Mouse (Mus musculus) cerebellum, postnatal 10 days (tissue): Measurements from ENCODE around the gene Rcc1l.

Experiments
- DNase-seq, 2 experiments: peaks; one replicate each; pipeline ENCODE4 v3.0.0; 2021; ENCODE audit warnings: mixed read lengths in 2 of 2

Gene Rcc1l

DNA sequence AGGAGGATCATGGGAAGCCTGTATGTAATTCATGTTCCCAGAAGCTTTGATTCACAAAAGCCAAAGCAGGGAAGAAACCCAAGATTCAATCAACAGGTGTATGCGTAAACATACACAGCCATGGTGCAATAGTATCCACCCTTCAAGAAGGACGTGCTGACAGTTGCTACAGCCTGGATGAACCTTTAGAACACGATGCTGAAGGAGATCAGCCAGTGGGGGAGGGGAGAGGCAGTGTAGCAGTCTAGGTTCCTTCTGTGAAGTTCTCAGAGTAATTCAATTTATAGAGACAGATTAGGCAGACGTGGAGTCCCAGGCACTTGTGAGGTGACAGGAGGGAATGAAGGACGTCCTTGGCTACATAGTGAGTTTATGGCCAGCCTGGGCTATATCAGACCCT lies 61.6 kb downstream of the Rcc1l start:
- DNase-seq, result no peak

DNA sequence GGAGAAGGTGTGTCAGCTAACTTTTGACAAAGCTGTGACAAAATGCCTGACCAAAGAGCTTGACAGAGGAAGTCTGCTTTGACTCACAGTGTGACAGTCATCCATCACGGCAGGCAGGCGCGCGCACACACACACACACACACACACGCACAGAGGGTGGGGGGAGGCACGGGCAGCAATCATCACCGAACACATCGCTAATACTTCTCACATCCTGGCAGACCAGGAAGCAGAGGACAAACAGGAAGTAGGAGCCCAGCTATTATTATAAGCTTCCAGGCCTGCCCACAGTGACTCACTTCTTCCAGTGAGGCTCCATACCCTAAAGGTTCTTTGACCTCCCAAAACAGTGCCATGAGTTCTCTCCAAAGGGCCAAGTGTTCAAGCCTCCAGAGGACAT lies 70.7 kb downstream of the Rcc1l start:
- DNase-seq, result no peak

DNA sequence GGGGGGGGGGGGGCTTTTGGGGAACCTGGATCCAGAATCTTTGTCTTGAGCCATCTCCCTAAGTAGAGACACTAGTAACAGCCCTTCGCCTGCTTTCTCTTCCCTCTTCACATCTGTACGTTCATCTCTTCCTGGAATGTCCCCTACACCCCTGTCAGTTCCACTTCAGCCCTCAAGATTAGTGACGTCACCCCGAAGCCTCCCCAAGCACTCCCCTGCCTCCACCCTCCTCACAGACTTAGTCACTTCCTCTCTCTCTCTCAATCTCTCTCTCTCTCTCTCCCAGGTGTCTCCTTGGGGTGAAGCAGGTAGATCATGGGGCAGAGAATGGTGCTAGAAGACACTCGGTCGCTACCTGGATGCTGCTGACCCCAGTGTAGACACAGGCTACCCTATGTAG lies 73.9 kb downstream of the Rcc1l start:
- no peak for DNase-seq

DNA sequence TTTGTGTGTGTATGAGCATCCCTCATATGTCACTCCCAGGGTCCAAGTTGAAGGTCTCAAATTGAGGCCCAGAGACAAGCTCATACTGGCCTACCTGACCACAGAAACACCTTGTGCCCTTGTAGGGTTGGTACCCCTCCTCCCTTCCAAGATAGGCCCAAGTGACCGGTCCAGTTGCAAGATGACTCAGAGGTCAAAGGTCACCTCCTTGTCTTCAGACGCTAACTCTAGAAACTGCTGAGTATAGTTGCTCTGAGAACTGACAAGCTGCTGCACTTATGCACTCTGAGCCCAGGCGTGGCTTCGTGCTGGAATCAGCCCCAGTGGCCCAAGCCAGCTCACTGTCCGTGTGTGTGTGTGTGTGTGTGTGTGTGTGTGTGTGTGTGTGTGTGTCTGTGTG lies 74.7 kb downstream of the Rcc1l start:
- no peak for DNase-seq

DNA sequence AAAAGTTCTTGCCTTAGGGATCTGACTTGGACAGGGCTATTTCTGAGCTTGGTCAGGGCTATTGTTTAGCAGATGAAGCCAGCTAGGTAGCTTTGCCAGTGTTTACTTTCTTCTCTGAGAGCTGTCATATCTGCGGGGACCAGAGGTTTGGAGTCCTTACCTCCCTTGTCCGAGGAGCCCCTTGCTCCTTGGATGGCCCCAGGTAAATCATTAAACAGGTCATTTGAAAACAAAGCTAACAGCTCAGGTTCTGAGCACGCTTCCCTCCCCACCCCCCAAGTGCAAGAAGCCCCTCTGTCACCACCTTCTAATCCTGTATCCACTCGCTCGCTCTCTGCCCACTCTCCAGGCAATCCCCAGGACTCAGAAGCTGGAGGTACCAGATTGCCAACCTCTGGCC lies 75.3 kb downstream of the Rcc1l start:
- no peak for DNase-seq

DNA sequence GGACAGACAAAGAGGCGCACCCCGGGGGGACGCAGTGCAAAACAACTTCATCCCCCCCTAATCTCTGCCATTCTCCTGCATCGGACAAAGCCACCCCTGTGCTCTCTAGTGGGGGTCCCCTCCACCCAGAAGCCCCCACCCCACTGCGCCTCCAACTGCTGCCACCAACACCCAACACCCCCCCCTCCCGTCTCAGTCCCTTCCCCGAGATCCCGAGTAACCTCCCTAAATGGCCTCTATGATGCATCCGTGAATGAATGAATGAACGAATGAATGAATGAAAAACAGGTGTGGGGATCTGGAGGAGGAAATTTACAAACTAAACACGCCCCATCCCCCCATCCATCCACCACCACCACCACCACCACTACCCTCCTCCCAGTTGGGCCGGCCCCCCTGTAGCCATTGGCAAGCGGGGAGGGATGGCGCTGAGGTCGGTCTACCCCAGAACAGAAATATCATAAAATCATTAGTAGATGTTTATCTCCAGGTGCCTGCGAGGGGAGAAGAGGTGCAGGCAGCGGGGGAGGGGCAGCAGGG lies 76.3 kb downstream of the Rcc1l start:
- peak; percentile 63 to 66 for DNase-seq

DNA sequence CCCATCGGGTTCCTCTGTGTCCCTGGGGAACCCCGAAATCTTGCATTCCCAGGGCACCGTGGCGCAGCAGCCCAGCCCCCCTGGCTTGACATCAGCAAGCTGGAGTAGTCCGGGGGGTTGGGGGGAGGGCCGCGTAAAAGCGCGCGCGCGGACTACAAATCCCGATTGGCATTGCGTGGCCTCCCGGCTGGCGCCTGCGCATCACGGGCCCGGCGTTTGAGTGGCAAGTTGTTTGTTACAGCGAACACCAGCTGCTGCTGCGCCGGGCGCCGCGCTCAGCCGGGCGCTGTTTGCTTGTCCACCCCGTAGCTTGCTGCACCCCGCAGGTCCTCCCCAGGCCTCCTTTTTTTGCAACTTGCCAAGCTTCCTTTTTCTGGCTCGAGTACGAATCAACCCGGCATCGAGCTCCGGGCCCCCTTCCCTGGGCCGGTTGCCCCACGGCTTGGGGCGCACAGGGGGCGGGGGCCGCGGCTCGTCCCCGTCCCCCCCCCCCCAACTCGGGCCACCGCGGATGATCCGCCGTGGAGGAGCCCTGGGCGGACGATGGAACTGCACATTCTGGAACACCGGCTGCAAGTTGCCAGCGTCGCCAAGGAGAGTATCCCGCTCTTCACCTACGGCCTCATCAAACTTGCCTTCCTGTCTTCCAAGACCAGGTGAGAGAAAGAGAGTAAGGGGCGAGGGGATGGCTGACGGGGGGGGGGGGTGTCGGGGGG lies 76.9 kb downstream of the Rcc1l start, which contains the start of gene Castor2:
Gene Castor2, plus strand, starts transcription at position 216 of the 716 bp plus-strand sequence.
- peak; percentile 97 to 98 for DNase-seq

DNA sequence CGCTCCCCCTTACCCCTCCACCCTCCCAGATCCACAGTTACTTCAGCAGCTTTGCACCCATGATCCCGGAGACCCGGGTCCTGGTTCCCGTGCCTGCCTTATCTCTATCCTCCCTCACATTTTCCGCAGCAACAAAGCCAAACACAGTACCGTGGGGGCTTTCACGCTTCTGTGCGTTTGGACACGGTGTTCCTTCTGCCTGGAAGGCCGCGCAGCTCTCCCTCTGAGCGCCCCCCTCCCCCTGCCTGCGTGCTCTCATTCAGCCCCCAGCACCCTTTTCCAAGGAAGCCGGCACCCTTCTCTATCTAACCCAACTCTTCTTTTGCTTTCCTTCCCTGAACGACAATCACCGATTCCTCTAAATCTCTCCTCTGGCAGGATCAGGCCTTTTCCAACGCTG lies 77.6 kb downstream of the Rcc1l start:
- peak; percentile 76 to 79 for DNase-seq

DNA sequence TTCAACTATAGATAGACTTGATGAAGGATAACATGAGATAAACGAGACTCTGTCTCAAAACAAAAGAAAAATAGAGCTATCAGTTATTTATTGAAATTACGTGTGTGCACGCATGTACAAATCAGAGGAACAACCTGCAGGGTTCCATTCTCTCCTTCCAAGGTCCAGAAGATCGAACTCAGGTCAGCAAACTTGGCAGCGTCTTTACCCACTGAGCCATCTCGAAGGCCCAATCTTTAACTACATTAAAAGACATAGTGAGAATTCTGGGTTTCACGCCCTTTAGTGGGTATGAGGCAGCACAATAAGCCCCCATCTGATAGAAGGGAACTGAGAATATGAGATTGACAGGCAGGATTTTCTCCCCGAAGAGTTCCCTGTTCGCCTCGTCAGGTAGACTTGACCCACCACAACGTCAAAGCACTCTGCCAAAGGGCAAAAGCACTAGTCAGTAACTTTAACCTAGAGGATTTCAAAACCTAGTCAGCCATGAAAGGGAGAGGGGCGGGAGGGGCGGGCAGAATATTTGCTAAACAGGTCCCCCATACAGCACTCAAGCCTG lies 78.2 kb downstream of the Rcc1l start:
- peak in 1 of 2 experiments; percentile 23 for DNase-seq
